9 mouse cellular contexts compared by ENCODE assay signal in the genomic region with DNA sequence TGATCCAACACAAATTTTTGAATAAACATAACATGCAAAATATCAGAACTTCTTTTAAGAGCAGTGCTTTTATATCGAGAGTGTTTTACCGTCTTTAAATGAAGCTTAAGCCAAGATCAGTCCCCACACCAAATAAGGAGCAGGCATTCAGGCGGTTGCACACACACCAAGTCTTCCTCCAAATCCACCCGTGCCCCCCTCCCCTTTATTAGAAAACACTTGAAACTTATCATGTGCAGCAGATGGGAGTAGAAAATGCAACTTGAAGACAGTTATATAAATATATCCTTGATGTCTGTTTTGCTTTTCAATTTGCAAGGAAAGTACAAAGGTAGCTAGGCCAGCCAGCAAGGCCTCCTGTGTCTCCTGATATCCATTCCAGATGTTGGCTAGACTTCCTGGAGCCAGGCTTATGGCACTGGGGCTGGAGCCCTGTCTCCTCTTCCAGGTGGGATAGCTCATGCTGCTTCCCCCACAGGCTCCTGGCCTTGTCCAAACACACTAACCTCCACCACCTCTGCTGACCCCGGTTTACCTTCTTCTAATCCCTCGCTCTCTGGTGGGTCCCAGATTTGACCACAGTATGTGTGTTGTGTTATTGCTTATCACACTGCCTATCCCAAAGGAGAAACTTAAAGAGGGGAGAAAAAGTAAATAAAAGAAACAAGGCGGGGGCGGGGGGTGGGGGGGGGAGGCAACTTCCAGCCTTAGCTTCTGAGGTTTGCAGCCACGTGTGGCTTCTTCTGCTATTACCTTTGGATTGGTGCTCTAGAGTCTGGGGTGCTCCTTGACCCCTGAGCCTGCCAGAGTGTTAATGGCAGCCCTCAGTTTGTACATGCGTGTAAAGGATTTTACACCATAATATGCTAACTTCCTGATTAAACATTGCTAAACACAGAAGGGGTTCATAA.
DNase-seq lines count a peak whose midpoint lies in the region; ATAC-seq and TF ChIP-seq lines count a peak whose summit lies in the region.
"Had no signal": no experiment of that assay in that cellular context is flagged by ENCODE, and none has a peak within 500 bp of the region (broad histone marks: within the 10 kb centered on the region; RNA-seq: fewer than 3 reads in every experiment).

No protein-coding gene starts in this region.

- DNase-seq in liver, embryonic 11.5 days (ENCODE audit: low spot score): peak; percentile 38
- DNase-seq in liver, postnatal 0 days: no peak
- DNase-seq in embryonic facial prominence, embryonic 11.5 days (ENCODE audit: low spot score): peak; percentile 90
- peak; percentile 80 for DNase-seq in mesoderm, embryonic 11.5 days (ENCODE audit: low read depth, low spot score)
- no peak for DNase-seq in adrenal gland, postnatal 25 days
- no peak for DNase-seq in cerebellum, adult 2 months
- DNase-seq: thymus, adult 2 months had no signal

- H3K27ac ChIP-seq in liver, embryonic 11.5 days (ENCODE audit: low read depth, low read length): no peak overlapping the region
- no peak overlapping the region for H3K27ac ChIP-seq in liver, postnatal 0 days (ENCODE audit: low read depth)
- peak overlapping the region; percentile 56; the same call in 1 of the 2 replicates for H3K27ac ChIP-seq in embryonic facial prominence, embryonic 11.5 days (replicated peaks; ENCODE audit: low read depth, low read length)
- H3K27ac ChIP-seq in heart, embryonic 11.5 days (ENCODE audit: low read depth, low read length): peak overlapping the region; percentile 3; the same call in 1 of the 2 replicates
- H3K27ac ChIP-seq in cerebellum, adult 2 months (ENCODE audit: insufficient read depth, low read length): no peak overlapping the region

- no peaks in the 10 kb centered on the region for H3K27me3 ChIP-seq in liver, embryonic 11.5 days (replicated peaks; ENCODE audit: control insufficient read depth, insufficient read depth, low read length)
- no peaks in the 10 kb centered on the region for H3K27me3 ChIP-seq in liver, postnatal 0 days (ENCODE audit: insufficient read depth, low read length)
- no peaks in the 10 kb centered on the region for H3K27me3 ChIP-seq in embryonic facial prominence, embryonic 11.5 days (ENCODE audit: control insufficient read depth, insufficient read depth, low read length)
- H3K27me3 ChIP-seq in heart, embryonic 11.5 days (ENCODE audit: control insufficient read depth, insufficient read depth, low read length): no peaks in the 10 kb centered on the region
- H3K27me3 ChIP-seq in cerebellum, adult 2 months (ENCODE audit: control insufficient read depth, insufficient read depth, low read length): no peaks in the 10 kb centered on the region

- TF ChIP-seq CTCF in liver, postnatal 0 days (IDR thresholded peaks at IDR 0.05; ENCODE audit: low read depth): no peak
- TF ChIP-seq CTCF in cerebellum, adult 2 months (IDR thresholded peaks at IDR 0.05; ENCODE audit: borderline replicate concordance, insufficient read depth, low read depth, low read length): no peak

- 52% methylated on average over 10 of the region's 10 CpGs for WGBS in liver, embryonic 11.5 days
- 55% methylated on average over 10 of the region's 10 CpGs for WGBS in liver, postnatal 0 days (ENCODE audit: insufficient replicate concordance)
- WGBS in embryonic facial prominence, embryonic 11.5 days: 29% methylated on average over 10 of the region's 10 CpGs
- 36% methylated on average over 10 of the region's 10 CpGs for WGBS in heart, embryonic 11.5 days (ENCODE audit: insufficient replicate concordance)
- 93% methylated on average over 10 of the region's 10 CpGs for WGBS in cerebellum, adult 2 months

- H3K4me2 ChIP-seq in liver, embryonic 11.5 days: no peak overlapping the region
- no peak overlapping the region for H3K4me2 ChIP-seq in liver, postnatal 0 days (ENCODE audit: low read depth, low read length)
- no peak overlapping the region for H3K4me2 ChIP-seq in embryonic facial prominence, embryonic 11.5 days (ENCODE audit: low read depth, low read length)
- no peak overlapping the region for H3K4me2 ChIP-seq in heart, embryonic 11.5 days

- no peak for TF ChIP-seq POLR2A in cerebellum, adult 2 months (IDR thresholded peaks at IDR 0.05; ENCODE audit: borderline replicate concordance, insufficient read depth, low read length)

- no peaks in the 10 kb centered on the region for H3K4me1 ChIP-seq in liver, embryonic 11.5 days (replicated peaks; ENCODE audit: control insufficient read depth, insufficient read depth, low read length)
- no peaks in the 10 kb centered on the region for H3K4me1 ChIP-seq in liver, postnatal 0 days (ENCODE audit: insufficient read depth)
- no peaks in the 10 kb centered on the region; the same call in 1 of the 2 replicates for H3K4me1 ChIP-seq in embryonic facial prominence, embryonic 11.5 days (ENCODE audit: control insufficient read depth, insufficient read depth, low read length)
- no peaks in the 10 kb centered on the region for H3K4me1 ChIP-seq in heart, embryonic 11.5 days (ENCODE audit: control insufficient read depth, insufficient read depth, low read length)
- no peaks in the 10 kb centered on the region for H3K4me1 ChIP-seq in cerebellum, adult 2 months (ENCODE audit: control insufficient read depth, insufficient read depth, low read length)

- no peaks in the 10 kb centered on the region for H3K36me3 ChIP-seq in liver, embryonic 11.5 days (ENCODE audit: control insufficient read depth, insufficient read depth, low read length)
- H3K36me3 ChIP-seq in liver, postnatal 0 days (replicated peaks; ENCODE audit: insufficient read depth, low read length): no peaks in the 10 kb centered on the region
- no peaks in the 10 kb centered on the region for H3K36me3 ChIP-seq in embryonic facial prominence, embryonic 11.5 days (replicated peaks; ENCODE audit: control insufficient read depth, insufficient read depth, low read depth, low read length)
- H3K36me3 ChIP-seq in heart, embryonic 11.5 days (ENCODE audit: control insufficient read depth, insufficient read depth, low read length): no peaks in the 10 kb centered on the region
- H3K36me3 ChIP-seq: G1E had no signal

- H3K9ac ChIP-seq in liver, embryonic 11.5 days (ENCODE audit: low read depth, low read length): no peak overlapping the region
- H3K9ac ChIP-seq in liver, postnatal 0 days (replicated peaks): no peak overlapping the region
- no peak overlapping the region for H3K9ac ChIP-seq in embryonic facial prominence, embryonic 11.5 days (replicated peaks; ENCODE audit: low read length)
- H3K9ac ChIP-seq in heart, embryonic 11.5 days (ENCODE audit: low read depth, low read length): no peak overlapping the region

- ATAC-seq in liver, embryonic 11.5 days (replicated peaks; ENCODE audit: low FRiP score): no peak
- ATAC-seq in liver, postnatal 0 days: no peak
- peak; percentile 91 for ATAC-seq in embryonic facial prominence, embryonic 11.5 days (replicated peaks; ENCODE audit: insufficient number of reproducible peaks, low FRiP score, low TSS enrichment, low read depth)
- no peak for ATAC-seq in heart, embryonic 11.5 days (replicated peaks; ENCODE audit: insufficient number of reproducible peaks, low FRiP score, low TSS enrichment)

- no peak for TF ChIP-seq EP300 in liver, postnatal 0 days (IDR thresholded peaks at IDR 0.05; ENCODE audit: low read depth)

- H3K4me3 ChIP-seq in liver, embryonic 11.5 days (ENCODE audit: low read depth, low read length): no peak overlapping the region
- H3K4me3 ChIP-seq in liver, postnatal 0 days (ENCODE audit: low read depth, low read length): no peak overlapping the region
- H3K4me3 ChIP-seq in embryonic facial prominence, embryonic 11.5 days (ENCODE audit: low read depth, low read length): no peak overlapping the region
- no peak overlapping the region for H3K4me3 ChIP-seq in heart, embryonic 11.5 days (ENCODE audit: low read depth, low read length)
- H3K4me3 ChIP-seq in cerebellum, adult 2 months (replicated peaks; ENCODE audit: insufficient read depth, low read depth, low read length): no peak overlapping the region

- H3K9me3 ChIP-seq in liver, embryonic 11.5 days (ENCODE audit: control insufficient read depth, low read length): no peaks in the 10 kb centered on the region
- no peaks in the 10 kb centered on the region for H3K9me3 ChIP-seq in liver, postnatal 0 days (ENCODE audit: low read length)
- H3K9me3 ChIP-seq in embryonic facial prominence, embryonic 11.5 days (replicated peaks; ENCODE audit: control insufficient read depth, low read length): no peaks in the 10 kb centered on the region
- H3K9me3 ChIP-seq in heart, embryonic 11.5 days (replicated peaks; ENCODE audit: control insufficient read depth, low read length): no peaks in the 10 kb centered on the region

Comparison
In these comparisons a context has a peak if more than half of its experiments do, and no peak if none do; other contexts are left out.
1. DNase-seq: peak in liver, embryonic 11.5 days (single experiment), embryonic facial prominence, embryonic 11.5 days (single experiment) and mesoderm, embryonic 11.5 days (single experiment); none in liver, postnatal 0 days (single experiment), adrenal gland, postnatal 25 days (single experiment) and cerebellum, adult 2 months (0 of 2).
2. H3K27ac ChIP-seq: peak in embryonic facial prominence, embryonic 11.5 days (single experiment) and heart, embryonic 11.5 days (single experiment); none in liver, embryonic 11.5 days (single experiment), liver, postnatal 0 days (single experiment) and cerebellum, adult 2 months (single experiment).